Mouse (Mus musculus): ENCODE results near the gene Hps4. TPM values are rescaled to one million over a fixed set of nuclear protein-coding genes. Genes with fewer than 3 reads are reported as not detected.

The Hps4 gene
- polyA plus RNA-seq, 1 experiment from 2014 or later, result 30.0 TPM

- no peaks in the 10 kb centered on the region for H3K4me1 ChIP-seq (replicated peaks; ENCODE audit: control insufficient read depth, insufficient read depth, low read length)
- no peak for ATAC-seq (ENCODE audit: low FRiP score)
- no peaks in the 10 kb centered on the region for H3K9me3 ChIP-seq (ENCODE audit: control insufficient read depth, low read length)
- DNase-seq (ENCODE audit: low spot score), result no peak
- 0 out of 2 replicates have a peak, but pooled peaks cover 2% of the 10 kb centered on the region for H3K36me3 ChIP-seq (ENCODE audit: control insufficient read depth, insufficient read depth, low read length)
- no peaks in the 10 kb centered on the region for H3K27me3 ChIP-seq (ENCODE audit: control insufficient read depth, insufficient read depth, low read length)
- no peak overlapping the region for H3K4me3 ChIP-seq (ENCODE audit: low read depth, low read length)
- no peak overlapping the region for H3K27ac ChIP-seq (ENCODE audit: low read depth, low read length)
- no peak overlapping the region for H3K4me2 ChIP-seq (replicated peaks; ENCODE audit: low read depth, low read length)
- no peak overlapping the region for H3K9ac ChIP-seq (ENCODE audit: low read depth, low read length)
- WGBS, result 92% methylated on average over 8 of the region's 8 CpGs
Observed at GRCm38 (mm10) chr5:112349169-112349568, 6.3 kb downstream of the Hps4 start.

GRCm38 (mm10) chr5:112355493-112355892 is 12.6 kb downstream of the Hps4 start:
- no peak for ATAC-seq (ENCODE audit: low FRiP score)
- Histone ChIP-seq H3K36me3 (ENCODE audit: control insufficient read depth, insufficient read depth, low read length) (no peaks in the 10 kb centered on the region), H3K4me3 (ENCODE audit: low read depth, low read length) (no peak overlapping the region), H3K9me3 (ENCODE audit: control insufficient read depth, low read length) (no peaks in the 10 kb centered on the region), H3K4me1 (replicated peaks; ENCODE audit: control insufficient read depth, insufficient read depth, low read length) (no peaks in the 10 kb centered on the region), H3K27me3 (ENCODE audit: control insufficient read depth, insufficient read depth, low read length) (no peaks in the 10 kb centered on the region), H3K9ac (ENCODE audit: low read depth, low read length) (no peak overlapping the region), H3K27ac (ENCODE audit: low read depth, low read length) (no peak overlapping the region), H3K4me2 (replicated peaks; ENCODE audit: low read depth, low read length) (no peak overlapping the region)
- DNase-seq (ENCODE audit: low spot score), result no peak
- 89% methylated on average over 6 of the region's 6 CpGs for WGBS

- no peak within 1 kb of the TSS for H3K4me3 ChIP-seq (ENCODE audit: low read depth, low read length)
- DNase-seq (ENCODE audit: low spot score) (no peak), ATAC-seq (ENCODE audit: low FRiP score) (no peak)
- H3K9ac ChIP-seq (ENCODE audit: low read depth, low read length), result no peak within 1 kb of the TSS
- WGBS, result 63% methylated on average over 13 of the region's 13 CpGs
- H3K9me3 ChIP-seq (ENCODE audit: control insufficient read depth, low read length), result no peaks in the 10 kb centered on the region
- no peak within 1 kb of the TSS for H3K27ac ChIP-seq (ENCODE audit: low read depth, low read length)
- no peaks in the 10 kb centered on the region for H3K36me3 ChIP-seq (ENCODE audit: control insufficient read depth, insufficient read depth, low read length)
- no peak within 1 kb of the TSS for H3K4me2 ChIP-seq (replicated peaks; ENCODE audit: low read depth, low read length)
- no peaks in the 10 kb centered on the region for H3K4me1 ChIP-seq (replicated peaks; ENCODE audit: control insufficient read depth, insufficient read depth, low read length)
- no peaks in the 10 kb centered on the region for H3K27me3 ChIP-seq (ENCODE audit: control insufficient read depth, insufficient read depth, low read length)
Observed at GRCm38 (mm10) chr5:112355910-112356309, 13.0 kb downstream of the Hps4 start, which contains the start of gene Gm6583. Gene Gm6583 (minus strand): TSS chr5:112356033.

- 84% methylated on average over 9 of the region's 9 CpGs for WGBS
- H3K9me3 ChIP-seq (ENCODE audit: control insufficient read depth, low read length), result no peaks in the 10 kb centered on the region
- no peaks in the 10 kb centered on the region for H3K4me1 ChIP-seq (replicated peaks; ENCODE audit: control insufficient read depth, insufficient read depth, low read length)
- H3K9ac ChIP-seq (ENCODE audit: low read depth, low read length), result no peak overlapping the region
- no peak overlapping the region for H3K27ac ChIP-seq (ENCODE audit: low read depth, low read length)
- H3K4me2 ChIP-seq (replicated peaks; ENCODE audit: low read depth, low read length), result no peak overlapping the region
- H3K27me3 ChIP-seq (ENCODE audit: control insufficient read depth, insufficient read depth, low read length), result no peaks in the 10 kb centered on the region
- no peak for DNase-seq (ENCODE audit: low spot score)
- H3K36me3 ChIP-seq (ENCODE audit: control insufficient read depth, insufficient read depth, low read length), result no peaks in the 10 kb centered on the region
- H3K4me3 ChIP-seq (ENCODE audit: low read depth, low read length), result no peak overlapping the region
- no peak for ATAC-seq (ENCODE audit: low FRiP score)
Observed at GRCm38 (mm10) chr5:112356322-112356721, 13.4 kb downstream of the Hps4 start.

- Histone ChIP-seq H3K27me3 (ENCODE audit: control insufficient read depth, insufficient read depth, low read length) (no peaks in the 10 kb centered on the region), H3K4me3 (ENCODE audit: low read depth, low read length) (no peak overlapping the region), H3K9ac (ENCODE audit: low read depth, low read length) (no peak overlapping the region), H3K9me3 (ENCODE audit: control insufficient read depth, low read length) (no peaks in the 10 kb centered on the region), H3K4me2 (replicated peaks; ENCODE audit: low read depth, low read length) (no peak overlapping the region), H3K36me3 (ENCODE audit: control insufficient read depth, insufficient read depth, low read length) (no peaks in the 10 kb centered on the region; the same call in 1 of the 2 replicates), H3K27ac (ENCODE audit: low read depth, low read length) (no peak overlapping the region), H3K4me1 (replicated peaks; ENCODE audit: control insufficient read depth, insufficient read depth, low read length) (no peaks in the 10 kb centered on the region)
- DNase-seq (ENCODE audit: low spot score), result no peak
- no peak for ATAC-seq (ENCODE audit: low FRiP score)
- 90% methylated on average over 4 of the region's 4 CpGs for WGBS
Observed at GRCm38 (mm10) chr5:112359520-112359919, 16.6 kb downstream of the Hps4 start.

GRCm38 (mm10) chr5:112360077-112360476 is 17.2 kb downstream of the Hps4 start:
- Histone ChIP-seq H3K27me3 (ENCODE audit: control insufficient read depth, insufficient read depth, low read length) (no peaks in the 10 kb centered on the region), H3K36me3 (ENCODE audit: control insufficient read depth, insufficient read depth, low read length) (no peaks in the 10 kb centered on the region; the same call in 1 of the 2 replicates), H3K27ac (ENCODE audit: low read depth, low read length) (no peak overlapping the region), H3K9ac (ENCODE audit: low read depth, low read length) (no peak overlapping the region), H3K9me3 (ENCODE audit: control insufficient read depth, low read length) (no peaks in the 10 kb centered on the region), H3K4me1 (replicated peaks; ENCODE audit: control insufficient read depth, insufficient read depth, low read length) (no peaks in the 10 kb centered on the region), H3K4me2 (replicated peaks; ENCODE audit: low read depth, low read length) (no peak overlapping the region), H3K4me3 (ENCODE audit: low read depth, low read length) (no peak overlapping the region)
- DNase-seq (ENCODE audit: low spot score) (no peak), ATAC-seq (ENCODE audit: low FRiP score) (no peak)
- 95% methylated on average over 3 of the region's 3 CpGs for WGBS

- Histone ChIP-seq H3K9ac (ENCODE audit: low read depth, low read length) (no peak overlapping the region), H3K4me3 (ENCODE audit: low read depth, low read length) (no peak overlapping the region), H3K4me2 (replicated peaks; ENCODE audit: low read depth, low read length) (no peak overlapping the region), H3K9me3 (ENCODE audit: control insufficient read depth, low read length) (no peaks in the 10 kb centered on the region), H3K27ac (ENCODE audit: low read depth, low read length) (no peak overlapping the region), H3K36me3 (ENCODE audit: control insufficient read depth, insufficient read depth, low read length) (no peaks in the 10 kb centered on the region; the same call in 1 of the 2 replicates), H3K4me1 (replicated peaks; ENCODE audit: control insufficient read depth, insufficient read depth, low read length) (no peaks in the 10 kb centered on the region), H3K27me3 (ENCODE audit: control insufficient read depth, insufficient read depth, low read length) (no peaks in the 10 kb centered on the region)
- ATAC-seq (ENCODE audit: low FRiP score) (no peak), DNase-seq (ENCODE audit: low spot score) (no peak)
- 78% methylated on average over 10 of the region's 10 CpGs for WGBS
Observed at GRCm38 (mm10) chr5:112364184-112364797, 21.4 kb downstream of the Hps4 start.

GRCm38 (mm10) chr5:112366879-112367278 is 24.0 kb downstream of the Hps4 start:
- ATAC-seq (ENCODE audit: low FRiP score), result no peak
- H3K36me3 ChIP-seq (ENCODE audit: control insufficient read depth, insufficient read depth, low read length), result no peaks in the 10 kb centered on the region; the same call in 1 of the 2 replicates
- H3K4me1 ChIP-seq (replicated peaks; ENCODE audit: control insufficient read depth, insufficient read depth, low read length), result peaks cover 5% of the 10 kb centered on the region; the same call in 1 of the 2 replicates
- H3K4me2 ChIP-seq (replicated peaks; ENCODE audit: low read depth, low read length), result no peak overlapping the region
- no peak overlapping the region for H3K27ac ChIP-seq (ENCODE audit: low read depth, low read length)
- H3K27me3 ChIP-seq (ENCODE audit: control insufficient read depth, insufficient read depth, low read length), result no peaks in the 10 kb centered on the region
- no peaks in the 10 kb centered on the region for H3K9me3 ChIP-seq (ENCODE audit: control insufficient read depth, low read length)
- H3K4me3 ChIP-seq (ENCODE audit: low read depth, low read length), result no peak overlapping the region
- DNase-seq (ENCODE audit: low spot score), result no peak
- no peak overlapping the region for H3K9ac ChIP-seq (ENCODE audit: low read depth, low read length)
- 96% methylated on average over 6 of the region's 6 CpGs for WGBS

- 91% methylated on average over 4 of the region's 4 CpGs for WGBS
- no peak for ATAC-seq (ENCODE audit: low FRiP score)
- Histone ChIP-seq H3K36me3 (ENCODE audit: control insufficient read depth, insufficient read depth, low read length) (no peaks in the 10 kb centered on the region), H3K27ac (ENCODE audit: low read depth, low read length) (no peak overlapping the region), H3K4me2 (replicated peaks; ENCODE audit: low read depth, low read length) (no peak overlapping the region), H3K27me3 (ENCODE audit: control insufficient read depth, insufficient read depth, low read length) (no peaks in the 10 kb centered on the region), H3K4me3 (ENCODE audit: low read depth, low read length) (no peak overlapping the region), H3K4me1 (replicated peaks; ENCODE audit: control insufficient read depth, insufficient read depth, low read length) (peaks cover 7% of the 10 kb centered on the region; the same call in 1 of the 2 replicates), H3K9ac (ENCODE audit: low read depth, low read length) (no peak overlapping the region), H3K9me3 (ENCODE audit: control insufficient read depth, low read length) (no peaks in the 10 kb centered on the region)
- DNase-seq (ENCODE audit: low spot score), result no peak
Observed at GRCm38 (mm10) chr5:112367338-112367737, 24.5 kb downstream of the Hps4 start.

Measured in hindbrain, embryonic 11.5 days (tissue).